Mouse (Mus musculus) bone marrow, adult 2 months (tissue): ENCODE measurements around the gene Zfand2b. TPM values are rescaled to one million over a fixed set of nuclear protein-coding genes. Genes with fewer than 3 reads are reported as not detected.

ENCODE experiments used
- H3K27ac ChIP-seq: fragments of 200-500 bp; 2 replicates; pipeline ENCODE4 v1.5.1; 2012; ENCODE audit warnings: low read depth, mild to moderate bottlenecking, control low read depth, inconsistent platforms, low read length; ENCODE audit not compliant: control insufficient read depth, poor library complexity, insufficient read depth
- H3K4me1 ChIP-seq: fragments of 200-500 bp; 2 replicates; pipeline ENCODE4 v1.6.1; 2011; ENCODE audit warnings: low read length; ENCODE audit not compliant: control insufficient read depth, insufficient read depth
- H3K4me3 ChIP-seq: fragments of 200-500 bp; replicated peaks from 2 replicates; pipeline ENCODE3; 2011; ENCODE audit warnings: mild to moderate bottlenecking, low read depth, low read length, control low read depth; ENCODE audit not compliant: control insufficient read depth
- CTCF ChIP-seq: fragments of 200-500 bp; IDR thresholded peaks from 2 replicates; pipeline ENCODE4 v1.5.1; 2011; ENCODE audit warnings: low read length, control low read depth; ENCODE audit not compliant: control insufficient read depth, insufficient read depth
- POLR2A ChIP-seq: fragments of 200-500 bp; IDR thresholded peaks from 2 replicates; pipeline ENCODE4 v1.6.1; 2011; ENCODE audit warnings: low read depth, mild to moderate bottlenecking, control low read depth, low read length, borderline replicate concordance; ENCODE audit not compliant: control insufficient read depth
- WGBS: fragments of 180-500 bp; shearing (Covaris S2); methylation state at CpG from one replicate; pipeline ENCODE4 v1.1.7; 2018; 5-methylcytosine and 5-hydroxymethylcytosine counted together
- polyA plus RNA-seq: library from polyadenylated mRNA; stranded (reverse); fragments of >200 nt; gene quantifications from 2 replicates; pipeline ENCODE4 v1.2.4, GENCODE M21; 2011; ENCODE audit warnings: low replicate concordance; ENCODE audit not compliant: missing spikeins, insufficient read depth, insufficient read length

The Zfand2b gene
- polyA plus RNA-seq, 1 experiment, result 49.8 TPM

DNA sequence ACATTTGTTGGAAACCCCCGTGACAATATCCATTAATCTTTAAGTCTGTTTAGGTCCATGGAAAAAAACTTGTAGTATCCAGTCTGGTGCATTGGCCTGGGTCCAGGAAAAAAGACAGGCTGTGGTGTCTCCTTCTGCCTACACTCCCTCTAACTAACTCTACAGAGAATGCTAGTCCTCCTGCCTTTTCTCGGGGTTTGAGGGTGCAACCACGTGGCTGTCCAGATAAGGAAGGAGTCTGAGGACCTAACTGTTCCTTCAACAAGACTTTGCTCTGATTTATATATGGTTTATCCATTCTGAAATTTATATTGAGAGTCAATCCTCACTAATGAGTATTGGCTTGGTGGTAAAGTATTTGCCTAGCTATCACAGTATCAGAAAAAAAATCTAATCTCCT is 12.6 kb upstream of the Zfand2b start:
- 51% methylated on average over 3 of the region's 3 CpGs for WGBS
- H3K4me1 ChIP-seq, result peaks cover 2% of the 10 kb centered on the region

DNA sequence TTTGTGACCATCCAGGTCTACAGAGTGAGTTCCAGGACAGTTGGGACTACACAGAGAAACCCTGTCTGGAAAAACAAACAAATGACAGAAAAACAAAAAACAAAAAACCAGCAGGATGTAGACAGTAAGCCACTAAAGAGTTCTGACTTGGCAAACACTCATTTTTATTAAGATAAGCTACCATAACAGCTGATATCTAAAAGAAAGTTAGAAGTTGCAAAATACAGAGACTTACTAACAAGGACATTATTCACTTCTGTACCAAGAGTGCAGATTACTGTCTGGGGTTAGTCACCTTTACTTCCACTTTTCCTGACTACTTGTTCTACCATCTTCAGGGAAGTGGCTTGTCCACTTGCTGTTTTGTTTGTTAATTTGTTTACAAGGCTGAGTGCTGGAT is 9.5 kb upstream of the Zfand2b start:
- no peak overlapping the region for H3K27ac ChIP-seq
- no peak overlapping the region for H3K4me3 ChIP-seq
- TF ChIP-seq CTCF (no peak), POLR2A (no peak)
- H3K4me1 ChIP-seq, result peaks cover 2% of the 10 kb centered on the region

More for the DNA sequence above, 12.6 kb upstream of the Zfand2b start:
- Histone ChIP-seq H3K27ac (no peak overlapping the region), H3K4me3 (no peak overlapping the region)
- TF ChIP-seq POLR2A (no peak), CTCF (no peak)

DNA sequence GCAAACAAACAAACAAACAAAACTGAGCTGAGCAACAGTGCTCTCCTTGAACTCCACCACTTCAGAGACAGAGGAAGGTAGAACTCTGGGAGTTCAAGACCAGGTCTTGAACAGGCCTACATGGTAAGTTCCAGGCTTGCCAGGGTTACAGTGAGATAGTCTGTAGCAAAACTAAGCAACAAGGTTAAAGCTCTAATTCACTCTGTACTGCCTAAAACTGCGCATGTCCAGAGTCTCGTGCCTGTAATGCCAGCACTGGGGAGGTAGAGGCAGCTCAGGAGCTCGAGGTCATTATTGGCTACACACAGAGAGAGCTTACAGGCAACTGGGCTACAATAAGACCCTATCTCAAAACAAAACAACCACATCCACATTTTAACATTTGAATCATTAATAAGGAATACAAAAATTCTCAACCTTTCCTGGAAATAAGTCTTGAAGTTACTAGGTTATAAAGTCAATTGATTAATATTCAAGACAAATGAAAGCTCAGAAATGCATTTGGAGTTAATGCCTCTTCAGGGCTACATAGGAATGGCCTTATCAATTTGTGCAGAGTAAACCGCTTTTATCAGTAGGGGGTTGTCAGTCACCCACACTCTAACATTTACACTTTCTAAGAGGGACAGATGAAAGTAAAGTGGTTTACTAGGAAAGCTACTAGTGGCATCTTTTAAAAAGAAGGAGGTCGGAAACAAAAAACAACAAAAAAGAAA is 8.7 kb upstream of the Zfand2b start:
- peaks cover 2% of the 10 kb centered on the region for H3K4me1 ChIP-seq
- no peak overlapping the region for H3K4me3 ChIP-seq
- WGBS, result 64% methylated on average over 5 of the region's 5 CpGs
- H3K27ac ChIP-seq, result peak overlapping the region; percentile 52; the same call in 1 of the 2 replicates
- TF ChIP-seq POLR2A (no peak), CTCF (no peak)

GRCm38 (mm10) chr1:75160256-75160617 is 8.2 kb upstream of the Zfand2b start:
- 73% methylated on average over 4 of the region's 4 CpGs for WGBS
- Histone ChIP-seq H3K4me3 (no peak overlapping the region), H3K27ac (no peak overlapping the region), H3K4me1 (peaks cover 2% of the 10 kb centered on the region)
- no peak for TF ChIP-seq POLR2A
- TF ChIP-seq CTCF, result no peak

DNA sequence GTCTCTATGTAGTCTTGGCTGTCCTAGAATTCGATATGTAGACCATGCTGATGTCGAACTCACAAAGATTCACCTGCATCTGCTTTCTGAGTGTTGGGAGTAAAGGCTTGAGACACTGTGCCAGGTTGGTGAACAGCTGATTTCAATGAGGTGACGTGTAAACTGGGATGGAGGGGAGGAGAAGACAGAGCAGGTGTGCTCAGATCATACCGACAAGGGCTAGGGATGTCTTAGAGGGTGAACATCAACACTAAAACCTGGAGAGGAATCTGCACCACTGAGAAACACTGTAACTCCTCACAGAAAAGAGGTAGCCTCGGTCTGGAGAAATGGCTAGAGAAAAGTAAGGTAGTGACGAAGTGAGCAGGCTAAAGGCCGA is 364 bp upstream of the Zfand2b start:
- H3K27ac ChIP-seq, result peak overlapping the region; percentile 73
- H3K4me1 ChIP-seq, result peaks cover 1% of the 10 kb centered on the region; the same call in 1 of the 2 replicates
- WGBS, result 6% methylated on average over 7 of the region's 7 CpGs
- peak overlapping the region; percentile 70 for H3K4me3 ChIP-seq
- no peak for TF ChIP-seq POLR2A
- no peak for TF ChIP-seq CTCF

- H3K27ac ChIP-seq, result peak overlapping the region; percentile 94
- under 1% methylated on average over 23 of the region's 23 CpGs for WGBS
- TF ChIP-seq CTCF (no peak), POLR2A (no peak)
- peak overlapping the region; percentile 78 for H3K4me3 ChIP-seq
- H3K4me1 ChIP-seq, result no peaks in the 10 kb centered on the region; the same call in 1 of the 2 replicates
Observed at GRCm38 (mm10) chr1:75179334-75180104, 11.1 kb downstream of the Zfand2b start.

- peak within 1 kb of the TSS; percentile 94 for H3K27ac ChIP-seq
Observed at GRCm38 (mm10) chr1:75180105-75180590, 11.7 kb downstream of the Zfand2b start, which contains the start of gene Abcb6. Gene Abcb6, minus strand, starts transcription at chr1:75180392.

DNA sequence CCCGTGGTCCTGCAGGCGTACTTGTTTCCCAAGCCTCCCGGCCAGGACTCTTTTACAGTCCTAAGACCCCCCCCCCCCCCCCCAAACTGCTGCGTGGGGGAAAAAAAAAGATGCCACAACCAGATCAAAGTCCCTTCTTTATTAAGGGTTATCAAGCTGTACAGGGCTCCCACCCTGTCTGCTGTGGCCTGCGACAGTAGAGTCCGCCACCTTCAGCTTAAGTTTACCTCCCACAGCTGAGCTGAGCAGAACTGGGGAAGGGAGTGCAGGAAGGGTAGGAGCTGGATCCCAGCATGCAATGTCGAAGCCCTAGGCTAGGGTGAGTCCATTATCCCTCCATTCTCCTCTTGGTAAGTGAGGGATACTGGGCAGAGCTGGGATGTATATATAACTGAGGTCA is 12.3 kb downstream of the Zfand2b start:
- Histone ChIP-seq H3K4me1 (no peaks in the 10 kb centered on the region; the same call in 1 of the 2 replicates), H3K27ac (no peak overlapping the region), H3K4me3 (no peak overlapping the region)
- 38% methylated on average over 7 of the region's 7 CpGs for WGBS
- no peak for TF ChIP-seq CTCF
- no peak for TF ChIP-seq POLR2A

More at GRCm38 (mm10) chr1:75180105-75180590, 11.7 kb downstream of the Zfand2b start, which contains the start of gene Abcb6:
- peak within 1 kb of the TSS; percentile 78 for H3K4me3 ChIP-seq
- WGBS, result under 1% methylated on average over 31 of the region's 31 CpGs
- TF ChIP-seq POLR2A (peak; percentile 92; the same call in 1 of the 2 replicates), CTCF (0 out of 2 replicates have a peak, but pooled peaks have one; percentile 2)
- H3K4me1 ChIP-seq, result no peaks in the 10 kb centered on the region; the same call in 1 of the 2 replicates
